Mouse (Mus musculus): ENCODE measurements around the gene Cdc7.

DNA sequence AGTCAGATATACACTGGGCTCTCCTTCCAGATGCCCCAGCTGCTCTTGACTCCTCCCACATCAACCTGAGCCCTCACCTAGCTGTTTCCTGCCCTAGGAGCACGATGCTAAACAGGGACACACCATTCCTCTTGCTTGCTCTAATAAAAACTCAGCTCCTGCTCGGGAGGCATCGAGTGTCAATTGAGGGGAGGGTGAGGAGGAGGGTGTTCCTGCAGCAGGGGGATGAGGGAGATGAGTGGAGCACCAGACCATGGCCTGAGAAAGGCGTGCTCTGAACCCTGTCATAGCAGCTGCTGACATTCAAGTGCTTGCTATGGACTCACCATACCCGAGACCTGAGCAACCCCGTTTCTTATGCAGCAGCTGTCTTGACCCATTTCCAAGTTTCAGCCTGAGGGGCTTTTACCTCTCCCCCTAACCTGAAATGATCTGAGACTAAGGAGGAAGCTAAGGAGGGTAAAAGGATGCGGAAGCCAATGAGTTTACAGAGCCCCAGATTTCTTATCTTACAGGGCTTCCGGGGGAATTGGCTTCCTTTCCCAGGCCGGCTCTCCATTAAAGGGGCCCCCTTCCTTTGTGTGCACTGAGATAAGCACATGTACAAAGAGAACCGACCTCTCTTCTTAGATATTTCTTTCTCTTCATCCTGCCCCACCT lies 51.4 kb downstream of the Cdc7 start:
- TF ChIP-seq CTCF (IDR thresholded peaks at IDR 0.05; ENCODE audit: low read depth, low read length) (no peak), POLR2A (IDR thresholded peaks at IDR 0.05; ENCODE audit: extremely low read depth, insufficient read depth, low read length) (no peak)

Measured in liver, adult 2 months (tissue).